Mouse (Mus musculus) ES-E14 (cell line): ENCODE measurements around the gene Tulp3.

Source experiments
- HCFC1 ChIP-seq: IDR thresholded peaks from 2 replicates; pipeline ENCODE4 v1.6.1; 2012; ENCODE audit warnings: low read length, inconsistent platforms, borderline replicate concordance; ENCODE audit not compliant: insufficient read depth
- MAFK ChIP-seq: IDR thresholded peaks from 2 replicates; pipeline ENCODE4 v1.6.1; 2014; ENCODE audit warnings: mild to moderate bottlenecking, low read depth, low read length, inconsistent platforms; ENCODE audit not compliant: insufficient read depth
- ZC3H11A ChIP-seq: IDR thresholded peaks from 2 replicates; pipeline ENCODE4 v1.6.1; 2012; ENCODE audit warnings: low read depth, mild to moderate bottlenecking, inconsistent platforms, low read length, borderline replicate concordance

DNA sequence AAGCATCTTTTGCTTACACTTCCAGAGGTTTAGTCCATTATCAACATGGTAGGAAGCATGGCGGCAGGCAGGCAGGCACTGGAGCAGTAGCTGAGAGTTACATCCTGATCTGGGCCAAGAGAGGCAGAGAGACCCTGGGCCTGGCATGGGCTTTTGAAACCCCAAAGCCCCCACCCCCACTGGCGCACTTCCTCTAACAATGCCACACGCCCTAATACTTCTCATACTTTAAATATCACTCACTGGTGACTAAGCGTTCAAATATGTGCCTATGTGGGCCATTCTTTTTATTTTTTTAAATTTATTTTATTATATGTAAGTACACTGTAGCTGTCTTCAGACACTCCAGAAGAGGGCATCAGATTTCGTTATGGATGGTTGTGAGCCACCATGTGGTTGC lies 10.8 kb upstream of the Tulp3 start:
- TF ChIP-seq HCFC1 (no peak), MAFK (no peak), ZC3H11A (no peak)
